Mouse (Mus musculus) bone marrow, adult 2 months (tissue): Measurements from ENCODE around the gene Lypd8.

Experiments
- CTCF ChIP-seq: fragments of 200-500 bp; IDR thresholded peaks from 2 replicates; pipeline ENCODE4 v1.5.1; 2011; ENCODE audit warnings: low read length, control low read depth; ENCODE audit not compliant: control insufficient read depth, insufficient read depth
- POLR2A ChIP-seq: fragments of 200-500 bp; IDR thresholded peaks from 2 replicates; pipeline ENCODE4 v1.6.1; 2011; ENCODE audit warnings: low read depth, mild to moderate bottlenecking, control low read depth, low read length, borderline replicate concordance; ENCODE audit not compliant: control insufficient read depth

GRCm38 (mm10) chr11:58400655-58401054 lies 21.8 kb downstream of the Lypd8 start:
- TF ChIP-seq POLR2A (no peak), CTCF (no peak)
